Mouse (Mus musculus) intestine, postnatal 0 days (tissue): Measurements from ENCODE around the gene Tmem121b. TPM values are rescaled to one million over a fixed set of nuclear protein-coding genes. Genes with fewer than 3 reads are reported as not detected.

ENCODE experiments used
- ATAC-seq: fragments of 200-750 bp; cut with Nextera tagmentation; 2 replicates; pipeline ENCODE4 v1.8.0; 2017; ENCODE audit warnings: mild to moderate bottlenecking, moderate TSS enrichment, moderate library complexity
- H3K27ac ChIP-seq: fragments of 300-500 bp; sonication (generic); 2 replicates; pipeline ENCODE4 v1.5.1; 2014; ENCODE audit warnings: mild to moderate bottlenecking, low read depth, low read length, moderate library complexity
- H3K27me3 ChIP-seq: fragments of 300-500 bp; sonication (generic); replicated peaks from 2 replicates; pipeline ENCODE4 v1.6.1; 2014; ENCODE audit warnings: low read length, mixed read lengths; ENCODE audit not compliant: control insufficient read depth, insufficient read depth
- H3K36me3 ChIP-seq: fragments of 300-500 bp; sonication (generic); 2 replicates; pipeline ENCODE4 v1.6.1; 2014; ENCODE audit warnings: mild to moderate bottlenecking, moderate library complexity; ENCODE audit not compliant: control insufficient read depth, insufficient read depth
- H3K4me1 ChIP-seq: fragments of 300-500 bp; sonication (generic); replicated peaks from 2 replicates; pipeline ENCODE4 v1.6.1; 2014; ENCODE audit warnings: antibody characterized with exemption, low read length, mixed read lengths; ENCODE audit not compliant: control insufficient read depth, insufficient read depth
- H3K4me2 ChIP-seq: fragments of 300-500 bp; sonication (generic); replicated peaks from 2 replicates; pipeline ENCODE4 v1.6.1; 2014; ENCODE audit warnings: low read depth, mild to moderate bottlenecking, moderate library complexity
- H3K4me3 ChIP-seq: fragments of 300-500 bp; sonication (generic); 2 replicates; pipeline ENCODE4 v1.5.1; 2014; ENCODE audit warnings: low read depth, low read length
- H3K9ac ChIP-seq: fragments of 300-500 bp; sonication (generic); 2 replicates; pipeline ENCODE4 v1.6.1; 2014; ENCODE audit warnings: mild to moderate bottlenecking, low read depth, low read length
- H3K9me3 ChIP-seq: fragments of 300-500 bp; sonication (generic); 2 replicates; pipeline ENCODE4 v1.6.1; 2016; ENCODE audit warnings: mixed run types; ENCODE audit not compliant: control insufficient read depth
- CTCF ChIP-seq: sonication (generic); IDR thresholded peaks from 2 replicates; pipeline ENCODE4 v1.5.1; 2016; ENCODE audit warnings: low read depth, mild to moderate bottlenecking, control low read depth, antibody characterized with exemption, moderate library complexity
- WGBS: fragments of 180-500 bp; shearing (Covaris S2); extraction: QIAGEN DNeasy Blood & Tissue Kit; methylation state at CpG from one replicate; pipeline ENCODE4 v1.1.7; 2014; 5-methylcytosine and 5-hydroxymethylcytosine counted together
- polyA plus RNA-seq: library from polyadenylated mRNA; unstranded; fragments of >200 nt; fragmentation: Nextera tagmentation; extraction: Ambion mirVana; gene quantifications from 2 replicates; pipeline ENCODE4 v1.2.1, GENCODE M21; 2015

Tmem121b gene
- polyA plus RNA-seq, 1 experiment from 2014 or later: 0.05 TPM

DNA sequence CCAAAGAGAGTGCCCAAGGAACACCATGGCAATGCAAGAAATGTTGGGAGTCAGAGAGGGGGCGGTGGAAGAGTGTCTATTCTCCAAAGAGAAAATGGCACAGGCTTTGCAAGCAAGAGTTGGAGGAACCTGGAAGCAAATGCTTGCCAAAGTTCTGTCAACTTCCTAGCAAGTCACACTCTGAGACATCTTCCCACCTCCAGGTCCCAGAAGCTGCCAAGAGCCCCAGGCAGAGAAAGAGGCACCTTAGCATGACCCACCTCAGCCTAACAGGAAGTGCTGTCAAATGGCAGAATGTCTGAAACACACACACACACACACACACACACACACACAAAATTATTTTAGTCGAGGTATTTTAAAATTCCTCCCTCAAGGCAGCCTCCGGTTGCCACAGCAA lies 10.4 kb upstream of the Tmem121b start:
- H3K36me3 ChIP-seq: no peaks in the 10 kb centered on the region
- no peaks in the 10 kb centered on the region for H3K4me1 ChIP-seq
- peaks cover 4% of the 10 kb centered on the region; the same call in 1 of the 2 replicates for H3K9me3 ChIP-seq
- no peak for TF ChIP-seq CTCF
- no peak overlapping the region for H3K4me3 ChIP-seq
- no peak overlapping the region for H3K9ac ChIP-seq
- H3K27me3 ChIP-seq: no peaks in the 10 kb centered on the region
- no peak for ATAC-seq
- 61% methylated on average over 3 of the region's 3 CpGs for WGBS
- no peak overlapping the region for H3K27ac ChIP-seq
- H3K4me2 ChIP-seq: no peak overlapping the region

DNA sequence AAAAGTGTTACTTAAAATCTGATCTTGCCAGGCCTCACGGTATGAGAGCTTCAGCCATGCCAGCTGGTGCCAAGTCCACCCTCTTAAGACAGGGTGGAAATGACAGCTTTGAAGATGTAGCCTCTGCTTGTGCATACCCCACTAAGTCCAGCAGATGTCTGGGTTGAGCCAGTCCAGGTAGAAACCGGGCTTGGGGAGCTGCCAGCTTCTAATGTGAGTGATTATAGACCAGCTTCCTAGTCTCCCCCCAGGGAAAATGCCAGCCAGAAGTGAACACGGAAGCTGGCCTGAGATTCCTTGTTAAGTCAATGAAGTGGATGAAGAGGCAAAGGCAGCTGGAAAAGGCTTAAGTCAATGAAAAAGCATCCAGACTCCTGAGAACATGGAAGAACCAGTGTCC lies 2.9 kb upstream of the Tmem121b start:
- H3K9ac ChIP-seq: no peak overlapping the region
- no peak for TF ChIP-seq CTCF
- WGBS: 68% methylated on average over 3 of the region's 3 CpGs
- peaks cover 4% of the 10 kb centered on the region; the same call in 1 of the 2 replicates for H3K9me3 ChIP-seq
- no peak for ATAC-seq
- H3K4me2 ChIP-seq: no peak overlapping the region
- peaks cover 6% of the 10 kb centered on the region; the same call in 1 of the 2 replicates for H3K4me1 ChIP-seq
- no peak overlapping the region for H3K4me3 ChIP-seq
- peaks cover 35% of the 10 kb centered on the region for H3K27me3 ChIP-seq
- no peak overlapping the region for H3K27ac ChIP-seq
- H3K36me3 ChIP-seq: no peaks in the 10 kb centered on the region

DNA sequence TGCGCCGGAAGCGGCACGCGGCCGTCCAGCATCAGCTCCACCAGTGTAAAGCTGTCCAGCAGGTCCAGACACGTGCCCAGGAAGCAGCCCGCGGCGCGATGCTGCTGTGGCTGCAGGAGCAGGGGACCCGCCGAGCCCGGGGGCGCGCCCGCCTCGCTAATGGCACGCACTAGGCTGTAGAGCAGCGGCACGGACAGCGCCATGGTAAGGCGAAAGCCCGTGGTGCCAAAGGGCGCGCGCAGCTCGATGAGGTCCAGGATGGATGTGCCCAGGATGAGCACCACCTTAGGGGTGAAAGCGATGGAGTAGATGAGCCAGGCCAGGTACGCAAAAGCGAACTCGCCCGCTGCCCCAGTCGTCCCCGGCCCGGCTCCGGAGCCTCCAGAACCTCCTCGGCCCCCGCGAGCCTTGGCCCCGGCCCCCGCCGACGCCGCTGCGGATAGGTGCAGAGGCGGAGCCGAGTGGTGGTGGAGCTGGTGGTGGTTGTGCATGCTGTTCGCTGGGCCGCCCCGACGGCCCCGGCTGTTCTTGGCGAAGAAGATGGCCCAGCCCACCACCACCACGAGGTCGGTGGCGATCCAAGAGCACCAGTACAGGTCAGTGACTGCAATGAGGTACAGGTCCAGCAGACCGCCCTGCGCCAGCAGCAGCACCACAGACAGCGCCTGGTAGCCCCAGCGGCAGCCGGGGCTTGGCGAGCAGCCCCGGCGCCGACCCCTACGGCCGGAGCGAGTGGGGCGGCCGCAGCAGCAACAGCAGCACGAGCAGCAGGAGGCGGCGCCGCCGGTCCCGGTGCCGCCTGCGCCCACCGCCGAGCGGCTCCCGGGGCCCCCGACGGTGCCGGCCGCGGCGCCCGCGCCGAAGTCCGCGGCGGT lies 871 bp downstream of the Tmem121b start:
- Histone ChIP-seq H3K4me2 (peak overlapping the region; percentile 88), H3K4me3 (peak overlapping the region; percentile 54), H3K27me3 (peaks cover 40% of the 10 kb centered on the region), H3K4me1 (peaks cover 6% of the 10 kb centered on the region; the same call in 1 of the 2 replicates), H3K9me3 (no peaks in the 10 kb centered on the region), H3K27ac (no peak overlapping the region), H3K36me3 (no peaks in the 10 kb centered on the region), H3K9ac (no peak overlapping the region)
- whole genome bisulfite sequencing: 2% methylated on average over 76 of the region's 95 CpGs
- TF ChIP-seq CTCF: no peak
- ATAC-seq: peak; percentile 34; the same call in 1 of the 2 replicates

DNA sequence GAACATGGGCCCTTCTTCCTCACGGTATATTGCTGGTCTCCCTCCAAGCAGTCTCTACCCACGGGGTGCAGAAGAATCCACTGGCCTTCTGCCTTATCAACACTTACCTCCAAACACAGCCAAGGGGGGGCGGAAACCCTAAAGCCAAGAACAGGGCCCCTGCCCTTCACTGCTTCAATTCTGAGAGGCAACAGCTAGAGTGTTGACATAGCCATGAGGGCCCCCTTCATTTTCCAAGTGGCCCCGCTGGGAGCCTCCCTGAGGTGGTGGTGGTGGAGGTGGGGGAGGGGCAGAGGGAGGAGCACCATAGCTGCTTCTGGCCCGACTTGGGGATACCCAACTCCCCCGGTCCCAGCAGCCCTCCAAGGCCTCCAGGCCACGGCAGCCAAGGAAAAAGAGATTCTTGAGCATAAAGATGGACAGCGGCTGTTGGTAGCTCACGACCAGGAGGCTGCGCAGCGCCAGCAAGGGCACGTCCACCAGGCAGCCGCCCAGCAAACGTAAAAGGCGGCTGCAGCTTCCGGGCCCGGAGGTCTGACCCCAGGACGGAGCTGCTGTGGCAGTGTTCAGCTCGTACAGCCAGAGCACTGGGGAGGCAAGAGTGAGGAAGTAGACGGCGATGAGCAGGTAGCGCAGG lies 1.6 kb downstream of the Tmem121b start:
- Histone ChIP-seq H3K9me3 (no peaks in the 10 kb centered on the region), H3K4me3 (peak overlapping the region; percentile 54), H3K4me2 (peak overlapping the region; percentile 88), H3K9ac (no peak overlapping the region), H3K36me3 (no peaks in the 10 kb centered on the region), H3K27me3 (peaks cover 40% of the 10 kb centered on the region), H3K27ac (no peak overlapping the region), H3K4me1 (peaks cover 6% of the 10 kb centered on the region; the same call in 1 of the 2 replicates)
- no peak for TF ChIP-seq CTCF
- 9% methylated on average over 22 of the region's 22 CpGs for WGBS
- no peak for ATAC-seq

DNA sequence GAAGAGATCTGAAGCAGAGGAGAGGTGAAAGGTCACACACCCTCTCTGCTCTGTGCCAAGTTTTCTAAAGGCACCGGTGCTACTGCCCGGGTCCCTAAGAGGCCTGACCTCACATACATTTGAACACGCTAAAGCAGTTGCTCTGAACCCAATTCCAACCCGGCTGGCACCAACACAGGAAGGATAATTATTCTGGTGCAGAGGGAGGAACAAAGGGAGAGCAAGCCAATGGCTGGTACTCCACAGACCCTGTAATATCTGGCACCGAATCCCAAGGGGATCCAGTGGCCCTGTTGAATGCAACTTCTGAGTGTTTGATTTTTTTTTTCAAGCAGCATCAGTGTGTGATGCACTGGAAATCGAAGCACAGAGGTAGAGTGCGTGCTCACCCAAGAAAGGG lies 2.5 kb downstream of the Tmem121b start:
- no peak overlapping the region for H3K9ac ChIP-seq
- no peak overlapping the region for H3K4me2 ChIP-seq
- WGBS: 74% methylated on average over 7 of the region's 7 CpGs
- H3K9me3 ChIP-seq: no peaks in the 10 kb centered on the region
- H3K4me1 ChIP-seq: peaks cover 6% of the 10 kb centered on the region; the same call in 1 of the 2 replicates
- no peaks in the 10 kb centered on the region for H3K36me3 ChIP-seq
- no peak for ATAC-seq
- H3K27me3 ChIP-seq: peaks cover 40% of the 10 kb centered on the region
- H3K4me3 ChIP-seq: no peak overlapping the region
- H3K27ac ChIP-seq: no peak overlapping the region
- TF ChIP-seq CTCF: no peak

DNA sequence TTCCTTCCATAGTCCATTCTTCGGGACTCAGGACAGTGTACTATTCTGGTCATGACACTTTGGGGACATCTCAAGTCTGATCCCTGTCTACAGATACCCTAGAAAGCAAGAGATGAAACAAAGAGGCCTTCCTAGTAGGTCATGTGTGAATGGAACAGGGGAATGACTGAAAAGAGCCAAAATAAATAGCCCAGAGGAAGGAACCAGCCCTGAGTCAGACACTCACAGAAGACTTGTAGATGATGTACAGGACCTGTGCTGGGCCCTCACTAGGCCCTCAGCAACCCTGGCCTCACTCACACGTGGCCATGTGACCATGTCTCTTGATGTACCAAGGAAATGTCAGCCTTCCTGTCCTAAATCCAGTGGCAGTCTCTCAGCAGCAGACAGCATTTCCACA lies 4.1 kb downstream of the Tmem121b start:
- ATAC-seq: no peak
- Histone ChIP-seq H3K27ac (no peak overlapping the region), H3K4me2 (no peak overlapping the region), H3K36me3 (no peaks in the 10 kb centered on the region), H3K4me3 (no peak overlapping the region), H3K9me3 (no peaks in the 10 kb centered on the region), H3K4me1 (peaks cover 6% of the 10 kb centered on the region; the same call in 1 of the 2 replicates), H3K9ac (no peak overlapping the region), H3K27me3 (peaks cover 34% of the 10 kb centered on the region)
- 63% methylated on average over 2 of the region's 2 CpGs for WGBS
- TF ChIP-seq CTCF: no peak
